Mouse (Mus musculus) spleen, adult 12 weeks (tissue): Measurements from ENCODE around the gene Amigo1.

Experiments used
- DNase-seq: peaks from one replicate; pipeline ENCODE4 v3.0.0; 2022; ENCODE audit warnings: low spot score

The Amigo1 gene

GRCm38 (mm10) chr3:108180514-108180913 lies 5.6 kb upstream of the Amigo1 start:
- DNase-seq: no peak

- DNase-seq: no peak
These were observed 1.4 kb upstream of the Amigo1 start for GRCm38 (mm10) chr3:108184742-108185141.

- no peak for DNase-seq
These were observed 556 bp upstream of the Amigo1 start for GRCm38 (mm10) chr3:108185460-108186097.

GRCm38 (mm10) chr3:108187111-108187795 lies 1.1 kb downstream of the Amigo1 start:
- no peak for DNase-seq

GRCm38 (mm10) chr3:108188716-108189490 lies 2.8 kb downstream of the Amigo1 start:
- no peak for DNase-seq

- DNase-seq: no peak
These were observed 3.8 kb downstream of the Amigo1 start for GRCm38 (mm10) chr3:108189897-108190296.

- DNase-seq: no peak
These were observed 7.6 kb downstream of the Amigo1 start for GRCm38 (mm10) chr3:108193686-108194085.

- no peak for DNase-seq
These were observed 9.2 kb downstream of the Amigo1 start for GRCm38 (mm10) chr3:108195287-108195686.

- no peak for DNase-seq
These were observed 9.9 kb downstream of the Amigo1 start for GRCm38 (mm10) chr3:108195941-108196590.

- DNase-seq: no peak
These were observed 10.9 kb downstream of the Amigo1 start for GRCm38 (mm10) chr3:108197066-108197497.

- no peak for DNase-seq
These were observed 13.1 kb downstream of the Amigo1 start for GRCm38 (mm10) chr3:108199231-108199630.

GRCm38 (mm10) chr3:108200329-108201323 lies 14.5 kb downstream of the Amigo1 start, which contains the start of gene Cyb561d1:
TSS of gene Cyb561d1 (minus strand) at chr3:108201212.
- DNase-seq: peak; percentile 93

- no peak for DNase-seq
These were observed 16.4 kb downstream of the Amigo1 start for GRCm38 (mm10) chr3:108202506-108202905.

- no peak for DNase-seq
These were observed 17.1 kb downstream of the Amigo1 start for GRCm38 (mm10) chr3:108203212-108203611.

- peak; percentile 71 for DNase-seq
These were observed 17.6 kb downstream of the Amigo1 start for GRCm38 (mm10) chr3:108203621-108204325.

GRCm38 (mm10) chr3:108204470-108204869 lies 18.3 kb downstream of the Amigo1 start:
- DNase-seq: no peak

- no peak for DNase-seq
These were observed 19.5 kb downstream of the Amigo1 start for GRCm38 (mm10) chr3:108205601-108206000.

- no peak for DNase-seq
These were observed 20.7 kb downstream of the Amigo1 start for GRCm38 (mm10) chr3:108206731-108207375.

GRCm38 (mm10) chr3:108209001-108209400 lies 22.9 kb downstream of the Amigo1 start:
- DNase-seq: no peak

GRCm38 (mm10) chr3:108209536-108209935 lies 23.4 kb downstream of the Amigo1 start:
- DNase-seq: no peak
